Mouse (Mus musculus): ENCODE measurements around the gene Olfr1076. TPM values are rescaled to one million over a fixed set of nuclear protein-coding genes. Genes with fewer than 3 reads are reported as not detected.
"Not testable (repeated sequence)": the region's sequence is repeated elsewhere in the genome, so short reads cannot be mapped to it uniquely, and the experiment has no call there.

Olfr1076 gene
- polyA plus RNA-seq (2014; fragmentation: Nextera tagmentation; extraction: Ambion mirVana) = not detected in 2 replicates

GRCm38 (mm10) chr2:86508161-86508560 is at the start of gene Olfr1076:
Gene Olfr1076, plus strand, starts transcription at chr2:86508461.
- H3K36me3 ChIP-seq (ENCODE audit: control insufficient read depth, insufficient read depth, low read length) = no peaks in the 10 kb centered on the region
- no peaks in the 10 kb centered on the region for H3K27me3 ChIP-seq (ENCODE audit: control insufficient read depth, insufficient read depth, low read length)
- no peak within 1 kb of the TSS for H3K27ac ChIP-seq (ENCODE audit: low read depth, low read length)
- no peaks in the 10 kb centered on the region for H3K9me3 ChIP-seq (ENCODE audit: control insufficient read depth, low read length)
- no peak within 1 kb of the TSS for H3K4me2 ChIP-seq (replicated peaks; ENCODE audit: low read depth, low read length)
- H3K9ac ChIP-seq (ENCODE audit: low read depth, low read length) = no peak within 1 kb of the TSS
- 90% methylated on average over 1 of the region's 1 CpGs for WGBS
- no peak within 1 kb of the TSS for H3K4me3 ChIP-seq (ENCODE audit: low read length)
- ATAC-seq (ENCODE audit: low FRiP score, low TSS enrichment) = no peak
- H3K4me1 ChIP-seq (ENCODE audit: control insufficient read depth, insufficient read depth, low read length) = no peaks in the 10 kb centered on the region

DNA sequence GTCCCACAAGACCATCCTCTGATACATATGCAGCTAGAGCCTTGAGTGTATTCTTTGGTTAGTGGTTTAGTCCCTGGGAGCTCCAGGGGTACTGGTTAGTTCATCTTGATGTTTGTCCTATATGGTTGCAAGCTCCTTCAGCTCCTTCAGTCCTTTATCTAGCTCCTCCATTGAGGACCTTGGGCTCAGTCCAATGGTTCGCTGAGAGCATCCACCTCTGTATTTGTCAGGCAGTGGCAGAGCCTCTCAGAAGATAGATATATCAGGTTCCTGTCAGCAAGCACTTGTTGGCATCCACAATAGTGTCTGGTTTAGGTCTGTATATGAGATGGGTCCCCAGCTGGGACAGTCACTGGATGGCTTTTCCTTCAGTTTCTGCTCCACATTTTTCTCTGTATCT is 47.8 kb upstream of the Olfr1076 start:
- Histone ChIP-seq H3K27me3 (ENCODE audit: control insufficient read depth, insufficient read depth, low read length) (no peaks in the 10 kb centered on the region), H3K4me1 (ENCODE audit: control insufficient read depth, insufficient read depth, low read length) (no peaks in the 10 kb centered on the region), H3K4me3 (ENCODE audit: low read length) (no peak overlapping the region), H3K4me2 (replicated peaks; ENCODE audit: low read depth, low read length) (no peak overlapping the region), H3K27ac (ENCODE audit: low read depth, low read length) (no peak overlapping the region), H3K9ac (ENCODE audit: low read depth, low read length) (no peak overlapping the region), H3K9me3 (ENCODE audit: control insufficient read depth, low read length) (no peaks in the 10 kb centered on the region), H3K36me3 (ENCODE audit: control insufficient read depth, insufficient read depth, low read length) (no peaks in the 10 kb centered on the region)
- 86% methylated on average over 1 of the region's 1 CpGs for WGBS
- ATAC-seq (ENCODE audit: low FRiP score, low TSS enrichment) = no peak

DNA sequence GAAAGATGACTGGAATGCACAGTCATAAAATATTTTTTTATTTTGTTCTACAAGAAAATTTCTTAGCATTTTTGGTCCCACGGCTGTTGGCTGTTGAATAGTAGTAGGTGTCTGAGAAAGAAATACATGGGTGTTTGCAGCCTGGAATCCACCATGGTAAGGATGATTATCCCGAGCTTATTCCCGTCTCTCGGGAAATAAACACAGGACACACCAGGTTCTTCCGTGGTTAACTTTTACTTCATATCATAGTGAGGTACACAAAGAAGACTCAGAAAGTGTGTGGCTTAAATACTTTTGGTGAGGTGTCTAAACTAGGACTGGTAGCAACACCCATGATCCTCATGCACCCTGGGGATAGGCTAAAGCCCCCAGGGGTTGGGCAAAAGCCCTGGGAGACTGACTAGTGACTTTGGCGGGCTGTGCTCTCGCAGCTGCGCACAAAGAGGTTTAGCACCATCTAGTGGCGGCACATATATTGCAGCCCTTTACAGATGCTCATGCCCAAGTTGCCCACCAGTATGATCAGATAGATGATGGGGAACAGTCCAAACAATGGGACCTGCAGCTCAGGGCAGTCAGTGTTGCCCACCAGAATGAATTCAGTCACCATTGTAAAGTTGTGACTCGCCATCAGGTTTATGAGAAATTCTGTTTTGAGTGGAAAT is 43.7 kb upstream of the Olfr1076 start:
- Histone ChIP-seq H3K9me3 (ENCODE audit: control insufficient read depth, low read length) (no peaks in the 10 kb centered on the region), H3K27ac (ENCODE audit: low read depth, low read length) (no peak overlapping the region), H3K27me3 (ENCODE audit: control insufficient read depth, insufficient read depth, low read length) (no peaks in the 10 kb centered on the region), H3K4me1 (ENCODE audit: control insufficient read depth, insufficient read depth, low read length) (no peaks in the 10 kb centered on the region), H3K4me2 (replicated peaks; ENCODE audit: low read depth, low read length) (no peak overlapping the region), H3K9ac (ENCODE audit: low read depth, low read length) (no peak overlapping the region), H3K4me3 (ENCODE audit: low read length) (no peak overlapping the region), H3K36me3 (ENCODE audit: control insufficient read depth, insufficient read depth, low read length) (no peaks in the 10 kb centered on the region)
- WGBS = 40% methylated on average over 10 of the region's 10 CpGs
- ATAC-seq (ENCODE audit: low FRiP score, low TSS enrichment) = no peak

GRCm38 (mm10) chr2:86487286-86487685 is 21.0 kb upstream of the Olfr1076 start, which contains the start of gene Olfr228:
Gene Olfr228, minus strand, starts transcription at chr2:86487386.
- Histone ChIP-seq H3K9me3 (ENCODE audit: control insufficient read depth, low read length) (no peaks in the 10 kb centered on the region), H3K27me3 (ENCODE audit: control insufficient read depth, insufficient read depth, low read length) (no peaks in the 10 kb centered on the region), H3K4me2 (replicated peaks; ENCODE audit: low read depth, low read length) (no peak within 1 kb of the TSS), H3K4me3 (ENCODE audit: low read length) (no peak within 1 kb of the TSS), H3K9ac (ENCODE audit: low read depth, low read length) (no peak within 1 kb of the TSS), H3K27ac (ENCODE audit: low read depth, low read length) (no peak within 1 kb of the TSS), H3K4me1 (ENCODE audit: control insufficient read depth, insufficient read depth, low read length) (no peaks in the 10 kb centered on the region), H3K36me3 (ENCODE audit: control insufficient read depth, insufficient read depth, low read length) (no peaks in the 10 kb centered on the region)
- WGBS = 35% methylated on average over 1 of the region's 1 CpGs
- no peak for ATAC-seq (ENCODE audit: low FRiP score, low TSS enrichment)

DNA sequence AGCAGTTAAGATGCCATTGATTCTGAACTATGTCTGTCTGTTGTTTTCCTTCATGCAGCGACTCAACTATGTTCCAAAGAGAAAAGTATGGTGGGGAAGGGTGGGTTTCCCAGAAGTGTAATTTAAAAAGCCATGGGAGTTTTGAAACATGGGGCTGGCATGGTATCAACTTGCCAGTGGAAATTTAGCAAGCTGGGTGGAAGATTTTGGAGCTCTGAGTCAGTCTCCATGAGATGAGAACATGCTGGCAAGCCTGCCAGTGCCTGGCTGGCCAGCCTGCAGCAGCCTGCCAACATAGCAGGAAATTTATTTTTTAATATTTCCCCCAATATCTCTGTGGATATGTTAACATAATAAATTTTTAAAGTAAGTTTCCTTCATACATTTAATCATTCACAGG is 22.7 kb downstream of the Olfr1076 start:
- Histone ChIP-seq H3K9ac (ENCODE audit: low read depth, low read length) (no peak overlapping the region), H3K4me3 (ENCODE audit: low read length) (no peak overlapping the region), H3K4me2 (replicated peaks; ENCODE audit: low read depth, low read length) (no peak overlapping the region), H3K9me3 (ENCODE audit: control insufficient read depth, low read length) (no peaks in the 10 kb centered on the region), H3K27me3 (ENCODE audit: control insufficient read depth, insufficient read depth, low read length) (no peaks in the 10 kb centered on the region), H3K36me3 (ENCODE audit: control insufficient read depth, insufficient read depth, low read length) (no peaks in the 10 kb centered on the region), H3K4me1 (ENCODE audit: control insufficient read depth, insufficient read depth, low read length) (no peaks in the 10 kb centered on the region), H3K27ac (ENCODE audit: low read depth, low read length) (no peak overlapping the region)
- no peak for ATAC-seq (ENCODE audit: low FRiP score, low TSS enrichment)
- WGBS = 78% methylated on average over 1 of the region's 1 CpGs

- no peak within 1 kb of the TSS for H3K4me2 ChIP-seq (replicated peaks; ENCODE audit: low read depth, low read length)
- no peak within 1 kb of the TSS for H3K9ac ChIP-seq (ENCODE audit: low read depth, low read length)
- H3K4me3 ChIP-seq (ENCODE audit: low read length) = no peak within 1 kb of the TSS
- no peak within 1 kb of the TSS for H3K27ac ChIP-seq (ENCODE audit: low read depth, low read length)
- H3K27me3 ChIP-seq (ENCODE audit: control insufficient read depth, insufficient read depth, low read length) = no peaks in the 10 kb centered on the region
- no peaks in the 10 kb centered on the region for H3K9me3 ChIP-seq (ENCODE audit: control insufficient read depth, low read length)
- ATAC-seq (ENCODE audit: low FRiP score, low TSS enrichment) = no peak
- no peaks in the 10 kb centered on the region for H3K36me3 ChIP-seq (ENCODE audit: control insufficient read depth, insufficient read depth, low read length)
- WGBS = 81% methylated on average over 1 of the region's 1 CpGs
- no peaks in the 10 kb centered on the region for H3K4me1 ChIP-seq (ENCODE audit: control insufficient read depth, insufficient read depth, low read length)
Observed at GRCm38 (mm10) chr2:86542380-86542779, 34.1 kb downstream of the Olfr1076 start, which contains the start of gene Olfr1079. Gene Olfr1079, minus strand, starts transcription at chr2:86542480.

GRCm38 (mm10) chr2:86558135-86558534 is 49.9 kb downstream of the Olfr1076 start, which contains the start of gene Olfr1080:
Gene Olfr1080, minus strand, starts transcription at chr2:86558235.
- not testable (repeated sequence) for H3K9ac ChIP-seq (ENCODE audit: low read depth, low read length); H3K4me2 ChIP-seq (replicated peaks; ENCODE audit: low read depth, low read length); H3K9me3 ChIP-seq (ENCODE audit: control insufficient read depth, low read length); ATAC-seq (ENCODE audit: low FRiP score, low TSS enrichment); H3K4me3 ChIP-seq (ENCODE audit: low read length); H3K36me3 ChIP-seq (ENCODE audit: control insufficient read depth, insufficient read depth, low read length); H3K27ac ChIP-seq (ENCODE audit: low read depth, low read length); H3K27me3 ChIP-seq (ENCODE audit: control insufficient read depth, insufficient read depth, low read length); H3K4me1 ChIP-seq (ENCODE audit: control insufficient read depth, insufficient read depth, low read length)

Other genes with a start within 250 kb of the Olfr1076 start
- gene Olfr1051, start 229.4 kb upstream of the Olfr1076 start, polyA plus RNA-seq (2014; fragmentation: Nextera tagmentation; extraction: Ambion mirVana) = not detected in 2 replicates
- not detected in 2 replicates for gene Olfr1052, start 216.0 kb upstream of the Olfr1076 start, polyA plus RNA-seq (2014; fragmentation: Nextera tagmentation; extraction: Ambion mirVana)
- not detected in 2 replicates for gene Olfr1053, start 193.2 kb upstream of the Olfr1076 start, polyA plus RNA-seq (2014; fragmentation: Nextera tagmentation; extraction: Ambion mirVana)
- not detected in 2 replicates for gene Olfr1054, start 173.0 kb upstream of the Olfr1076 start, polyA plus RNA-seq (2014; fragmentation: Nextera tagmentation; extraction: Ambion mirVana)
- not detected in 2 replicates for gene Olfr1055, start 158.2 kb upstream of the Olfr1076 start, polyA plus RNA-seq (2014; fragmentation: Nextera tagmentation; extraction: Ambion mirVana)
- gene Olfr1056, start 146.0 kb upstream of the Olfr1076 start, polyA plus RNA-seq (2014; fragmentation: Nextera tagmentation; extraction: Ambion mirVana) = not detected in 2 replicates
- gene Olfr1057, start 130.1 kb upstream of the Olfr1076 start, polyA plus RNA-seq (2014; fragmentation: Nextera tagmentation; extraction: Ambion mirVana) = not detected in 2 replicates
- gene Olfr1058, start 119.9 kb upstream of the Olfr1076 start, polyA plus RNA-seq (2014; fragmentation: Nextera tagmentation; extraction: Ambion mirVana) = not detected in 2 replicates
- not detected in 2 replicates for gene Olfr1061, start 94.4 kb upstream of the Olfr1076 start, polyA plus RNA-seq (2014; fragmentation: Nextera tagmentation; extraction: Ambion mirVana)
- gene Olfr1062, start 81.7 kb upstream of the Olfr1076 start, polyA plus RNA-seq (2014; fragmentation: Nextera tagmentation; extraction: Ambion mirVana) = not detected in 2 replicates
- not detected in 2 replicates for gene Olfr1065, start 57.9 kb upstream of the Olfr1076 start, polyA plus RNA-seq (2014; fragmentation: Nextera tagmentation; extraction: Ambion mirVana)
- not detected in 2 replicates for gene Olfr1066, start 52.2 kb upstream of the Olfr1076 start, polyA plus RNA-seq (2014; fragmentation: Nextera tagmentation; extraction: Ambion mirVana)
- not detected in 2 replicates for gene Olfr228, start 21.1 kb upstream of the Olfr1076 start, polyA plus RNA-seq (2014; fragmentation: Nextera tagmentation; extraction: Ambion mirVana)
- gene Olfr1079, start 34.0 kb downstream of the Olfr1076 start, polyA plus RNA-seq (2014; fragmentation: Nextera tagmentation; extraction: Ambion mirVana) = not detected in 2 replicates
- gene Olfr1080, start 49.8 kb downstream of the Olfr1076 start, polyA plus RNA-seq (2014; fragmentation: Nextera tagmentation; extraction: Ambion mirVana) = not detected in 2 replicates
- not detected in 2 replicates for gene Olfr1082, start 90.5 kb downstream of the Olfr1076 start, polyA plus RNA-seq (2014; fragmentation: Nextera tagmentation; extraction: Ambion mirVana)
- gene Olfr1084, start 131.3 kb downstream of the Olfr1076 start, polyA plus RNA-seq (2014; fragmentation: Nextera tagmentation; extraction: Ambion mirVana) = not detected in 2 replicates
- not detected in 2 replicates for gene Olfr1085, start 153.6 kb downstream of the Olfr1076 start, polyA plus RNA-seq (2014; fragmentation: Nextera tagmentation; extraction: Ambion mirVana)
- gene Olfr1086, start 171.6 kb downstream of the Olfr1076 start, polyA plus RNA-seq (2014; fragmentation: Nextera tagmentation; extraction: Ambion mirVana) = not detected in 2 replicates
- not detected in 2 replicates for gene Olfr1087, start 189.9 kb downstream of the Olfr1076 start, polyA plus RNA-seq (2014; fragmentation: Nextera tagmentation; extraction: Ambion mirVana)
- not detected in 2 replicates for gene Olfr1089, start 225.2 kb downstream of the Olfr1076 start, polyA plus RNA-seq (2014; fragmentation: Nextera tagmentation; extraction: Ambion mirVana)

Data from kidney, embryonic 14.5 days (tissue).